Mouse (Mus musculus) adrenal gland, postnatal 4 days (tissue): ENCODE data around the gene Alb. TPM values are rescaled to one million over a fixed set of nuclear protein-coding genes. Genes with fewer than 3 reads are reported as not detected.

ENCODE experiments used
- DNase-seq, 2 experiments: peaks; one replicate each; pipeline ENCODE4 v3.0.0; 2021 to 2022; ENCODE audit warnings: low spot score in 2 of 2, mixed read lengths in 2 of 2
- long read RNA-seq, 2 experiments: library from polyadenylated mRNA; stranded (forward); transcript quantifications; one replicate each; pipeline ENCODE4 v2.0.0; 2021
- total RNA-seq, 2 experiments: library from RNA; stranded (reverse); gene quantifications; 2 replicates each; pipeline ENCODE4 v1.2.3; 2021

Alb gene
- total RNA-seq: 1,000 to 10,000 TPM in 1 of 2 experiments, 100 to 1,000 TPM in 1; 169 to 6,544 TPM
- long read RNA-seq, experiment 1, transcript Alb-201 (15 exons, 2,034 nt): major isoform, 1,779 of 2,984 reads
- long read RNA-seq, experiment 1, partial matches to known transcripts: 1,185 of 2,984 reads
- long read RNA-seq, experiment 1, other reads (novel, unspliced or antisense): 20 of 2,984 reads
- long read RNA-seq, experiment 2, transcript Alb-201 (15 exons, 2,034 nt): major isoform, 26 of 36 reads
- long read RNA-seq, experiment 2, partial matches to known transcripts: 10 of 36 reads
- long read RNA-seq, experiment 2, other reads (novel, unspliced or antisense): 0 of 36 reads

DNA sequence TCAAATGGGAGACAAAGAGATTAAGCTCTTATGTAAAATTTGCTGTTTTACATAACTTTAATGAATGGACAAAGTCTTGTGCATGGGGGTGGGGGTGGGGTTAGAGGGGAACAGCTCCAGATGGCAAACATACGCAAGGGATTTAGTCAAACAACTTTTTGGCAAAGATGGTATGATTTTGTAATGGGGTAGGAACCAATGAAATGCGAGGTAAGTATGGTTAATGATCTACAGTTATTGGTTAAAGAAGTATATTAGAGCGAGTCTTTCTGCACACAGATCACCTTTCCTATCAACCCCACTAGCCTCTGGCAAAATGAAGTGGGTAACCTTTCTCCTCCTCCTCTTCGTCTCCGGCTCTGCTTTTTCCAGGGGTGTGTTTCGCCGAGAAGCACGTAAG, at the start of gene Alb:
Gene Alb (plus strand): TSS at position 279 of the 400 bp plus-strand sequence.
- no peak for DNase-seq

DNA sequence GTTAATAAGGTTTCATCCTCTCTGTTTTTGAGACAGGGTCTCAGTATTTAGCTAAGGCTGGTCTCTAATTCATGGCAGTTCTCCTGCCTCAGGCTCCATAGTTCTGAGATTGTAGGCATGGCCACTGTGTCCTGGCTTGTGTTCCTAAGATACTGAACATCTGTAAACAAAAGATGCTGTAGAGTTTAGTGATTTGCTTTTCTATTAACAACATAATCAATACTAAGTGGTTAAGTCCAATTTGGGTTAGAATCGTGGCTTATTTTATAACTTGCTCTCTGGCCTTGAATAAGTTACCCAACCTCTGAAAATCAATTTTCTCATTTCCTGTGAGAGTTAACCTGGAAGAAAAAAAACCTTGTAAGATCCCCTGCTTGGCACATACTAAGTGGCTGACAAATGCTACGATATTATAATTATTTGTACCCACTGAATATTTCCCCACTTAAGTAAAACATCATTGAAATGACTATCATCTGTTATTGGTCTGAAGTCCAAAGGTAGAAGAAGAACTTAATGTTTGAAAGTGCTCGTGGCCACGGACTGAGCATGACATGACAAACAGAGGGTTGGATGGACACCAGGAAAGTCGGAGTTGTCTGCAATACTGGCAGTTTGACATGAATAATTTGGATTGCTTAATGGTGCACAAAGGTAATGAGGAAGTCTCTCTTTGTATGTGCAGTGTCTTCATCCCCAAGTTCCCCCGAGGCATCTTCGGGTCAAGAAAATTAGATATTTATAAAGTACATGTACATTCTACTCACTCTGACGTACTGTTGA, 46.4 kb upstream of the Alb start:
- DNase-seq: no peak

DNA sequence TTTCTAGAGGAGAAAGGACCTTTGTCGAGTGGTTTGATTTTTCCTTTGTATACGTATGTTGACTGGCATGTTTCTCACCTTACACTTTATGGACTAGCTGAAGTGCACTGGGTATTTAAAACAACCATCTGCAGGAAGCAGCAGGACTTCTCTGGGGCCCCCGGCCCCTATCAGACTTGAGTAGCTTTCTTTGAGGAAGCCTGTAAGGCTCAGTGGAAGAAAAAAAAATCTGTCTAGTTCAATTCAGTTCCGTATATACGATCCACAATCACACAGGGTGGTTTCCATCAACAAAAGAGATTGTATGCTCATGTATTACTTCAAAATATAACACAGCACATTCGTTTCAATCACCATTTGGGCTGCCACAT, 45.8 kb upstream of the Alb start:
- DNase-seq: no peak

DNA sequence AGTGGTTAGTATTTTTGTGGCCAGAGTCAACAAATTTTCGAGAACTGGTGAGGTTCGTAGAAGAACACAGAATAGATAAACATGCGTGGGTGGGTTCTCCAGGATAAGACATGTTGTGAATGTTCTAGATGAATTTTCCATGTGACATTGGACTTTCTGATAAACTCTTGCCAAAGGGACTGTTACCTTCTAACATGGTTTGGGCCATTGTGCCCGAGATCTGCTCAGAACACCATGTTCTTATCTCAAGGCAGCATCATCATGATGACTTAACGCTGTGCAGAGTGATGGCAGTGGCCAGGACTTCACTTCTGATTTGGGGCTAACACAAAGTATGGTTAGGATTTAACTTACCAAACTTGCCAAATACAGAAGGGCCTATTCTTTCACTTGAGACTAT, 36.1 kb upstream of the Alb start:
- no peak for DNase-seq

DNA sequence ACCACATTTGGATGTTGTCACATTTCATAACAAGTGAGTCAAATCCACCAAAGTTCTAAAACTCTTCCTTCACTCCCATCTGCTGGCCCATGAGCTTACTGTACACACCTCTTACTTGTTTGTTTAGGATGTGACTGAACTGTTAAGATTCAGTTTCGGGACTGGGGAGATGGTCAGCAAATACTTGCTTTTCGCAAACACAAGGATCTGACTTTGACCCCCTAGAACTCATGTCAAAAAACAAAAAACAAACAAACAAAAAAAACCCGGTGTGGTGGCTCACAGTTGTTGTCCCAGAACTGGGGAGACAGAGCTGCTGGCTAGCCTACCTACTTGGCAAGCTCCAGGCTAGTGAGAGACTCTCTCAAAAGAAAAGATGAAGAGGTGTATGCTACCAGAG, 35.5 kb upstream of the Alb start:
- DNase-seq: no peak

DNA sequence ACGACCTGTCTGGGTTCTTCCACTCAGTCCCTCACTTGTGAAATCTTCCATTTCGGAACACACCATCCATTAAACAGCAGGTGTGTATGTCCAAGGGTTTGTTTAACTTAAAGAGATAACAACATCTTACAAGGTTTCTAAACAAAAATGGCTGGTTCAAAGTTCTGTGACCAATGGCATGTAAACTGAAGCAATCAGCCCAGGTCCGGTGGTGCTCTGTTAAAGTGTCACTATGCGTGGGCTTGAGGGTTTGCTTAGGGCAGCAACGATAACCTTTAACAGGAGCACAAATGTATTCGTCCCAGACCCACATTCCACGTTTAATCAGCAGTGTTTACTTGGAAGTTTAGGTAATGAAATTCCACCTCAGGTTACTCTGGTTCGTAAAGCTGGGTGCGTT, 29.6 kb upstream of the Alb start:
- DNase-seq: no peak

DNA sequence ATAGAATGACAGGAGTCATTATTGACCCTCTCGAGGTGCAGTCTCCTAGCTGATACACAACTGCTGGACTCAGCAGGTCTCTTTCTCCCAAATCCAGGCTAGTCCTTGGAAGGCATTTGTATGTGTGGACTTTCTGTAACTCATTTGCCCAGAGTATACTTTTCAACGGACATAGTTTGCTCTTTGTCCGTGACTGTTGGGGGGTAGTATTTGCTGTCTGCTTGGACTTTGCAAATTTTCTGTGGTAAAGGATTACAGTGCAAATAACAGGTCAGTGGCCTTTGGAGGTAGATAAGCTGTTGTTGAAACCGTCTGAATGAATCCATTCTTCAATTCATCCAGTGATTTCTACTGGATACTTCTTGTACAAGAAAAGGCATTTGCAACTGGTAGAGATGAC, 21.5 kb upstream of the Alb start:
- DNase-seq: no peak

DNA sequence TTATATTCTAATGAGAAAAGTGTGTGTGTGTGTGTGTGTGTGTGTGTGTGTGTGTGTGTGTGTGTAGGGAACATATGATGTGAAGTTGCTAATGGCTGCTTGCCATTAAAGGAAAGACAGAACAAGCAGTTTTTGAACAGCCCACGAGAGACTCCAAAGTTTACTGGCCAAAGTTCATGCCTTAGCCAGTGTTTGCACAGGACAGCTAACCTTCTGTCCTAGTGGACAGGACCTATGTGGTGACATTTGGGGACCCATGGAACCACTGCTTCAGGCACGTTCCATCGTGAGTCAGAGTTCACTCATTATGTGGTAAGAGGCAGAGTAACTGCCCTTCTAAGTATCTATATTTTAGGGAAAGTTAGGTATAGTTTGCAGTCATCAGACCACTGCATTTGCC, 13.1 kb upstream of the Alb start:
- DNase-seq: no peak

DNA sequence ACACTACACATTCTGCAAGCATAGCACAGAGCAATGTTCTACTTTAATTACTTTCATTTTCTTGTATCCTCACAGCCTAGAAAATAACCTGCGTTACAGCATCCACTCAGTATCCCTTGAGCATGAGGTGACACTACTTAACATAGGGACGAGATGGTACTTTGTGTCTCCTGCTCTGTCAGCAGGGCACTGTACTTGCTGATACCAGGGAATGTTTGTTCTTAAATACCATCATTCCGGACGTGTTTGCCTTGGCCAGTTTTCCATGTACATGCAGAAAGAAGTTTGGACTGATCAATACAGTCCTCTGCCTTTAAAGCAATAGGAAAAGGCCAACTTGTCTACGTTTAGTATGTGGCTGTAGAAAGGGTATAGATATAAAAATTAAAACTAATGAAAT, 10.7 kb upstream of the Alb start:
- no peak for DNase-seq

DNA sequence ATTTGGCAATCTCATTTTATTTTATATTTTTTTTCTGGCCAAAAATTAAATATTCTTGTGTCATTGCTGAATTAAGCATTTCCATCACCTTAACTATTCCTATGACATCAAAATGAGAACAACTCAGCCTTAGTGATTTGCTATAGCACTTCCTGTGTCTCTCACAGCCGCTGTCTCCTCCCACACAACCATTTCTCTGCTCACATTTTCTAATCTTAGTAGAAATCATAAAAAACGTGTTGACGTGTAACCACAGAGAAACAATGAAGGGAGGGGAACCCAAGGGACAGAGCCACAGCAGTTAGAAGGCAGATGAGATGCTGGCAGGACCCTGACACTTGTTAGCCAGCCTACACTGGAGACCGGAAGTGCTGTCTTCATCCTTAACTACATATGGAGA, 8.0 kb upstream of the Alb start:
- DNase-seq: no peak

DNA sequence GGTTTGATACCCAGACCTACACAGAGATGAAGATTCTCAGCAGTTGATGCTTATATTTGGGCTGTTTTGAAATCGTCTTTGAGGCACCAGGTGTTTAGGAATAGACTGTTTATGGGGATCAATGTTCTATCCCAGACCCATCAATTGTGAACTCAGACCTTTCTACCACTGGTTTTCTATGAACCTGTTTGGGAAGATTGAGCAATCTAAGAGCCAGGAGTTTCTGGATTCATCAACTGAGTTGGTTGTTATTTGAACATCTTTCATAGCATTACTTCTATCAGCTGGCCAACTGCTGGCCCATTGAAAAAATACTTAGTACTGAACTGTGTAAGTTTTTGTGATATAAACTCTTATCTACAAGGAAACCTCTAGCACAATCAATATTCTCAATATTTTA, 3.5 kb upstream of the Alb start:
- DNase-seq: no peak

DNA sequence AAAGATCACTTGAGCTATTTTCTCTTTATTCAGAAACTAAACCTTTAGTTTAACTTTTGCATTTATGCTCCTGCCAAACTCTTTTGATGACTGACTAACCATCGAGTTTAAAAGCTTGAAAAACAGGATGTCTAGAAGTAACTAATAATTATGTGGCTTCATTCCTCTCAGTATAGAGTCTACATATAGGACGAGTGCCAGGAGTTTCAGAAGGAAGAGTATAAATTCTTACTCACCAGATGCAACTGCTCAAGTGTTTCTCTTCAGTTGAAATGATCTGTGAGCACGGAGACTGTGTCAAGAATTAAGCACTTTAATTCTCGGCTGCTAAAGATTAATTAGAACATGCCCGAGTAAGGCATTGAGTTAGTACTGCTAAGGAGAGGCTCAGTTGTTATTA, 2.0 kb upstream of the Alb start:
- no peak for DNase-seq

DNA sequence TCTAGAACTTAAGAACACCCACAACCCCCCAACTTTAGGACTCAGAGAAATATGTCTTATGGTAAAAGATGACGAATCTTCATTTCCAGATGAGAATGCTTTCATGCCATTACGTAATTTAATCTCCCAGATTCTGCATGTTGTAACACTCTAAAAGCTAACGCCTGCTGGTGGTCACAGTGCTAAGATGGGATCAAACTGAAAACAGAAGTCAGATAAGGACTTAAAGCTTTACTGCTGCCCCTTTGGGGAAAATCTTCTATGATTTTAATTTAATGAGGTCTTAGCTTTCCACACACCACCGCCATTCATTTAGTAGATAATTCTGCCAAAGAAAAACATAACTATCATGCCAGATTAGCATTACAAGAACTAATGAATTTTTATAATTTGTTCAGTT, 6.1 kb downstream of the Alb start:
- no peak for DNase-seq

DNA sequence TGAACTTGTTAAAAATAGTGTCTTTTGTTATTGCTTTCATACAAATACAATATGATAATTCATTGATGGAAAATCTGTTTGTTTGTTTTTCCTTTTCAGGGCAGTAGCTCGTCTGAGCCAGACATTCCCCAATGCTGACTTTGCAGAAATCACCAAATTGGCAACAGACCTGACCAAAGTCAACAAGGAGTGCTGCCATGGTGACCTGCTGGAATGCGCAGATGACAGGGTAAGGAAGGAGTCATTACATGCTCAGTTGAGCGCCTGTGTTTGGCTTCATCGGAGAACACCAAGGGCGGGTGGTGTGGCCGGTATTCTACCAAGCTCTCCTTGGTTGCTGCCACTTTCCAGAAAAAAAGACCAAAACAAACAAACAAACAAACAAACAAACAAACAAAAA, 6.5 kb downstream of the Alb start:
- DNase-seq: no peak

DNA sequence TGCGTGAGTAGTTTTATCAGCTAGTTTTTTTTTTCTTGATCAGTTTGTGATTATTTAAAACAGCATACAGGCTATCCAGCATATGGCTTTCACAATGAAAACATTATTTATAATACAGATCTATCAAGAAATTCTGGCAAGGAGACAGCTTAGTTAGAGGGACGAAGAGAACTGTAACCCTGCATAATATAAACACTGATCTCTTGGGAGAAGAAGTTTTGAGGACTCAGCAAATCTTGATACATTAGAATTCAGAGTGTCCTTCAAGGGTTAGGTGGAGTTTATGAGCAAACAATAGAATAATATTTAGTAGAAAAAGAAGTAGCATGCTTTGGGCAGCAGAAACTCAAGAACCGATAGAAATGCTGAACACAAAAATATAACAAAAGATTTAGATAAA, 10.1 kb downstream of the Alb start:
- DNase-seq: no peak

DNA sequence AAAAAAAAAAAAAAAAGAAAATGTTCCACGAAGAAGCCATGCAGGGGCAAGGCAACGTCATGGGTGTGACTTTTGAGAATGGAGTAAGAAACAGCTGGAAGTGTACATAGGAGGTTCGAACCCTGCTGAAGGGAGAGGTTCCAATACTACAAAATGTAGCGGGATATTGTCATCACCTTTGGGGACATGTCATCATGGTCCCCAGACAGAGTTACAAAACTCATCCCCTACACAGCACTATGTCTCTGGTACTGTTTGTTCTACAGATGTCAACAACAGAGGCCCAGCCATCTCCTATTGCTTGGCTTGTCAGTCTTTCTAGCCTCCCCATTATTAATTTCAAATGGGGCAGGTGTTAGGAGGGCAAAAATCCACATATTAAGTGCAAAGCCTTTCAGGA, 13.2 kb downstream of the Alb start:
- no peak for DNase-seq

DNA sequence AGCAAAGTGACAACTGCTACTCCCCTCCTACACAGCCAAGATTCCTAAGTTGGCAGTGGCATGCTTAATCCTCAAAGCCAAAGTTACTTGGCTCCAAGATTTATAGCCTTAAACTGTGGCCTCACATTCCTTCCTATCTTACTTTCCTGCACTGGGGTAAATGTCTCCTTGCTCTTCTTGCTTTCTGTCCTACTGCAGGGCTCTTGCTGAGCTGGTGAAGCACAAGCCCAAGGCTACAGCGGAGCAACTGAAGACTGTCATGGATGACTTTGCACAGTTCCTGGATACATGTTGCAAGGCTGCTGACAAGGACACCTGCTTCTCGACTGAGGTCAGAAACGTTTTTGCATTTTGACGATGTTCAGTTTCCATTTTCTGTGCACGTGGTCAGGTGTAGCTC, 13.7 kb downstream of the Alb start:
- DNase-seq: no peak

DNA sequence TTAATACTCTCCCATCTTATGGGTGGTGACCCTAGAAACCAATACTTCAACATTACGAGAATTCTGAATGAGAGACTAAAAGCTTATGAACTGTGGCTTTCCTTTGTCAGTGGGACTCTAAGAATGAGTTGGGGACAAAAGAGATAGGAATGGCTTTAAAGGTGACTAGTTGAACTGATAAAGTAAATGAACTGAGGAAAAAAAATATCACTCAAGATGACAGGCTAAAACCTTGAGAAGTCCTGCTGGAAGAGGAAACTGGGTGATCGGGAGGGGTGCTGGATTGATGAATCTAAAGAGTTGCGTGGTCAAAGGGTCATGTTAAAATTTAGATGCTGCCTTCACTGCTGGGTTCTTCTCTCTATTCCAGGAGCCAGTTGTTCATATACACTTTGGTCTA, 16.0 kb downstream of the Alb start:
- no peak for DNase-seq

DNA sequence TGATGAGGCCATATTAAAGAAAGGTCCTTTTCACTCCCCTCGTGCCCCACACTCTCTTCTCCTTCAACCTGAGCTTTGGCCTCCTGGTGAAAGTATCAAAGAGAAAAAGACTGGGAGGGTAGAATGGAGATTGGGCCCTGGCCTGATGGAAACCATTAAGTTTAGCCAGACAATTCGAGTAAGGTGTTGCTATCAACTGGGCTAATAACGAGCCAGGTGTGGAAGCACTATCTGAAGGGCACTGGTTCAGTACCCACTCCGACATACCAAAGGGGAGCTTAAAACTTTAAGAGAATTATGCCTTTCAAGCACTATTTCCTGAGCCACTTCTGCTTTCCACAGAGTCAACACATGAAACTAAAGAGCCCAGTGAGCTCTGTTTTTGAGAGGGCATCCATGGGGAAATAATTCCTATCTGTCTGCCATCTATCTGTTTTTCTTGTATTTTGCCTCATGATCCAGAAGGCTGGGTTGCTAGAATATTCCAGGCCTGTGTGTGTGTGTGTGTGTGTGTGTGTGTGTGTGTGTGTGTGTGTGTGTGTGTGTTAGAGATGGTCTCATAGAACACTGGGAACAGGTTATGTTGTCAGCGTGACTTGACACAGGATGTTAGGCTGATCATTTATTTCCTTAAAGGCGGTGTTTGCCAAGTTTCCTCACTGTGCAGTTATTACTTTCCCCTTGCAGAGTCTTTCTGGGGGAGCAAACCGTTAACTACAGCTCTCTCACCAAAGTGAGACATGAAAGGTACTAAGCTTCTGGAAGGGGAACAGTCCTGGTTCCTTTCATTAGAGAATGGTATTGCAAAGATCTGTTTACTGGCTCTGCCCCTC, 16.8 kb downstream of the Alb start:
- DNase-seq: no peak

DNA sequence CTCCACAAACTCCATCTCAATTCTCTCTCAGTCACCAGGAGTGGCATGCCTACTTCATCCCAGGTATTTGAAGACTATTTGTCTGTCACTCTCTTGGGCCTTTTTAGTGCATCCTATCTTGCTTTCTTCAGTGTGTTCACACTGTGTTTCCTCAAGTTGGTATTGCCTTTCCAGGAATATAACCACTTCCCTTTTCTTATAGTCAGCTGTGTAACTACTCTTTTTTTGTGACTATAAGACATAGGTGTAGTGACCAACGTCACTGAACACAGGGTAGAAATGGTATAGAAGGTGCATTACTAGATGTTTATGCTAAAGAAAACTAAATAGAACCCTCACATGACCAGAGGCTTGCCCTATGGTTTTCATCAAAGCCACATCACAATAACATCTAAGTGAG, 18.2 kb downstream of the Alb start:
- DNase-seq: no peak

DNA sequence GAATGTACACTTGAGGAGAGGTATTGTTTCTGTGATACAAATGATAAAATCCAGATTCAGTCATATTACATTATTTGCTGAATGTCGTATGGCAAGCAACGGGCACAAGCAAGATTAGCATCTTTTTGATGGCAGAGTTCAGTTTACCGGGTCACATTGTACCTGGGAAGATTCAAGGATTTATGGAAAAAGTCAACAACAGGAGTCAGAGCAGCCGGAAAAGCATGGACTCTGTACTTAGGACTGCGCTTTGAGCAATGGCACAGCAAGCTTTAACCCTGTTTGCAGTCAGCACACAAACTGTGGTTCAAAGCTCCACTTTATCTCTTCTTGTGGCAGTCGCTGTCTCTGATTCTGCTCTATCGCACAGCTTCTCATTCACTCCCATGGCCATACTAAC, 24.9 kb downstream of the Alb start:
- DNase-seq: no peak

DNA sequence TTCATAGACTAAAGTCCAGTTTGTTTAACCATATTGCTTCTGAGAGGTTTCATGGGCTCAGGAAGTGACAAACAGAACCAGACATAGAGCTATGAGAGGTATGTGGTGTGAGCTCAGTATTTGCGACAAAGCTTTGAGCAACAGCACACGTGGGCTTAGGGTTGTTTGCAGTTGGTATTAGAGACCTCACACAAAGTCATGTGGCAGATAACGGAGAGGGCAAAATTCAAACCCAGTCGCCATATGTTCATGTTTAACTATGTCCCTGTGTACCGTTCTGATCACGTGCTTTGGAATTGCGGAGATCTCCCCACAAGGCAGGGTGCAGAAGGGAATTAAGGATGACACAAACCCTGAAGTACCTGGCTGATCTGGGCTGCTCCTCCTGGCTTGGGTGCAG, 27.6 kb downstream of the Alb start:
- no peak for DNase-seq
